20 mouse cellular contexts compared by ENCODE assay signal in genomic region chr1:91070547-91070946, GRCm38 (mm10).
A peak's percentile ranks its signal among the peaks of the same experiment; 100 is the strongest.
DNase-seq lines count a peak whose midpoint lies in the region; ATAC-seq and TF ChIP-seq lines count a peak whose summit lies in the region.
"Had no signal": no experiment of that assay in that cellular context is flagged by ENCODE, and none has a peak within 500 bp of the region (broad histone marks: within the 10 kb centered on the region; RNA-seq: fewer than 3 reads in every experiment).

No protein-coding gene starts in this region.

- intact Hi-C loops in heart, postnatal 10 days (cut with DNase I): no loop called here
- intact Hi-C loops in heart, postnatal 14 days (cut with DNase I): no loop called here

- WGBS in heart, embryonic 12.5 days: 88% methylated on average over 8 of the region's 8 CpGs
- 81% methylated on average over 8 of the region's 8 CpGs for whole genome bisulfite sequencing in intestine, postnatal 0 days
- 92% methylated on average over 8 of the region's 8 CpGs for WGBS in intestine, embryonic 16.5 days

- peaks cover 8% of the 10 kb centered on the region; the same call in 1 of the 2 replicates for H3K36me3 ChIP-seq in heart, embryonic 12.5 days
- peaks cover 12% of the 10 kb centered on the region for H3K36me3 ChIP-seq in intestine, postnatal 0 days (ENCODE audit: control insufficient read depth, insufficient read depth)
- H3K36me3 ChIP-seq in intestine, embryonic 16.5 days (ENCODE audit: control insufficient read depth, insufficient read depth, low read length): no peaks in the 10 kb centered on the region; the same call in none of the 2 replicates
- H3K36me3 ChIP-seq: embryonic facial prominence, embryonic 10.5 days; hindbrain, embryonic 13.5 days; kidney, embryonic 15.5 days had no signal

- DNase-seq in heart, adult 11 months: peak; percentile 60
- DNase-seq in heart, postnatal 10 days: no peak
- DNase-seq in heart, postnatal 14 days: no peak
- no peak for DNase-seq in layer of hippocampus, adult 18-20 months (ENCODE audit: low spot score in 2 of 2)
- no peak for DNase-seq in ovary, adult 18-20 months (ENCODE audit: low spot score)
- DNase-seq: adrenal gland, adult 8-10 months; adrenal gland, postnatal 36 days; cerebellum, adult 2 months; cerebellum, postnatal 10 days; forebrain, postnatal 0 days; gastrocnemius, postnatal 25 days; kidney, adult 2 months had no signal

- H3K4me1 ChIP-seq in heart, embryonic 12.5 days (replicated peaks): peaks cover 79% of the 10 kb centered on the region
- H3K4me1 ChIP-seq in intestine, postnatal 0 days (replicated peaks; ENCODE audit: control insufficient read depth, insufficient read depth, low read length): peaks cover 22% of the 10 kb centered on the region
- H3K4me1 ChIP-seq in intestine, embryonic 16.5 days (ENCODE audit: control insufficient read depth, insufficient read depth, low read length): peaks cover 19% of the 10 kb centered on the region
- H3K4me1 ChIP-seq: forebrain, embryonic 13.5 days had no signal

- peak overlapping the region; percentile 95 for H3K27ac ChIP-seq in heart, embryonic 12.5 days (ENCODE audit: poor library complexity, severe bottlenecking)
- H3K27ac ChIP-seq in intestine, postnatal 0 days (ENCODE audit: low read depth, low read length): peak overlapping the region; percentile 28; the same call in 1 of the 2 replicates
- H3K27ac ChIP-seq in intestine, embryonic 16.5 days (ENCODE audit: low read length): no peak overlapping the region
- H3K27ac ChIP-seq: embryonic facial prominence, embryonic 10.5 days; forebrain, embryonic 13.5 days; hindbrain, embryonic 13.5 days; hindbrain, postnatal 0 days; kidney, embryonic 15.5 days had no signal

- H3K9me3 ChIP-seq in heart, embryonic 12.5 days (replicated peaks): no peaks in the 10 kb centered on the region
- H3K9me3 ChIP-seq in intestine, postnatal 0 days (ENCODE audit: control insufficient read depth): no peaks in the 10 kb centered on the region
- H3K9me3 ChIP-seq in intestine, embryonic 16.5 days (ENCODE audit: control insufficient read depth, low read length): no peaks in the 10 kb centered on the region
- H3K9me3 ChIP-seq: embryonic facial prominence, embryonic 10.5 days; forebrain, embryonic 13.5 days; hindbrain, embryonic 13.5 days; kidney, embryonic 15.5 days had no signal

- no peak for ATAC-seq in heart, embryonic 12.5 days (ENCODE audit: insufficient number of reproducible peaks, low FRiP score)
- no peak for ATAC-seq in intestine, postnatal 0 days
- no peak for ATAC-seq in intestine, embryonic 16.5 days
- ATAC-seq: forebrain, embryonic 13.5 days; forebrain, postnatal 0 days; hindbrain, postnatal 0 days had no signal

- H3K9ac ChIP-seq in heart, embryonic 12.5 days: peak overlapping the region; percentile 46; the same call in 1 of the 2 replicates
- no peak overlapping the region for H3K9ac ChIP-seq in intestine, postnatal 0 days (ENCODE audit: low read depth, low read length)
- no peak overlapping the region for H3K9ac ChIP-seq in intestine, embryonic 16.5 days (ENCODE audit: low read depth, low read length)
- H3K9ac ChIP-seq: forebrain, embryonic 13.5 days; forebrain, postnatal 0 days; hindbrain, embryonic 13.5 days; kidney, embryonic 15.5 days had no signal

- TF ChIP-seq CTCF in intestine, postnatal 0 days (IDR thresholded peaks at IDR 0.05; ENCODE audit: low read depth): no peak

- H3K4me2 ChIP-seq in heart, embryonic 12.5 days: no peak overlapping the region
- no peak overlapping the region for H3K4me2 ChIP-seq in intestine, postnatal 0 days (replicated peaks; ENCODE audit: low read depth)
- H3K4me2 ChIP-seq in intestine, embryonic 16.5 days (ENCODE audit: low read depth, low read length): no peak overlapping the region
- H3K4me2 ChIP-seq: forebrain, embryonic 13.5 days; hindbrain, embryonic 13.5 days; kidney, embryonic 15.5 days had no signal

- no peaks in the 10 kb centered on the region for H3K27me3 ChIP-seq in heart, embryonic 12.5 days (replicated peaks)
- no peaks in the 10 kb centered on the region for H3K27me3 ChIP-seq in intestine, postnatal 0 days (replicated peaks; ENCODE audit: control insufficient read depth, insufficient read depth, low read length)
- no peaks in the 10 kb centered on the region for H3K27me3 ChIP-seq in intestine, embryonic 16.5 days (replicated peaks; ENCODE audit: control insufficient read depth, insufficient read depth, low read length)
- H3K27me3 ChIP-seq: forebrain, embryonic 13.5 days; hindbrain, embryonic 13.5 days; kidney, embryonic 15.5 days had no signal

- no peak overlapping the region for H3K4me3 ChIP-seq in heart, embryonic 12.5 days
- no peak overlapping the region for H3K4me3 ChIP-seq in intestine, postnatal 0 days (ENCODE audit: low read depth, low read length)
- H3K4me3 ChIP-seq in intestine, embryonic 16.5 days (ENCODE audit: low read length): no peak overlapping the region
- H3K4me3 ChIP-seq: embryonic facial prominence, embryonic 10.5 days; forebrain, embryonic 13.5 days; hindbrain, embryonic 13.5 days; kidney, embryonic 15.5 days had no signal
